Mouse (Mus musculus): Measurements from ENCODE around the gene Ggct. TPM values are rescaled to one million over a fixed set of nuclear protein-coding genes. Genes with fewer than 3 reads are reported as not detected.
"Not testable (repeated sequence)": the region's sequence is repeated elsewhere in the genome, so short reads cannot be mapped to it uniquely, and the experiment has no call there.

Ggct gene
- polyA plus RNA-seq, 1 experiment from 2014 or later: 10.8 TPM

GRCm38 (mm10) chr6:54967591-54967990, 25.2 kb downstream of the Ggct start:
- H3K4me1 ChIP-seq (ENCODE audit: control insufficient read depth, insufficient read depth, low read length): no peaks in the 10 kb centered on the region
- H3K36me3 ChIP-seq (ENCODE audit: control insufficient read depth, insufficient read depth, low read length): no peaks in the 10 kb centered on the region
- WGBS: 31% methylated on average over 10 of the region's 10 CpGs
- H3K9me3 ChIP-seq (ENCODE audit: control insufficient read depth, low read length): no peaks in the 10 kb centered on the region
- H3K27me3 ChIP-seq (ENCODE audit: control insufficient read depth, insufficient read depth, low read length): no peaks in the 10 kb centered on the region
- ATAC-seq (ENCODE audit: low FRiP score, low TSS enrichment): no peak
- H3K27ac ChIP-seq (ENCODE audit: low read depth, low read length): no peak overlapping the region
- H3K4me2 ChIP-seq (replicated peaks; ENCODE audit: low read depth, low read length): no peak overlapping the region
- H3K9ac ChIP-seq (ENCODE audit: low read depth, low read length): no peak overlapping the region
- no peak overlapping the region for H3K4me3 ChIP-seq (ENCODE audit: low read length)

- Histone ChIP-seq H3K9ac (ENCODE audit: low read depth, low read length) (no peak overlapping the region), H3K36me3 (ENCODE audit: control insufficient read depth, insufficient read depth, low read length) (no peaks in the 10 kb centered on the region), H3K27me3 (ENCODE audit: control insufficient read depth, insufficient read depth, low read length) (no peaks in the 10 kb centered on the region), H3K27ac (ENCODE audit: low read depth, low read length) (no peak overlapping the region), H3K4me3 (ENCODE audit: low read length) (no peak overlapping the region), H3K4me2 (replicated peaks; ENCODE audit: low read depth, low read length) (no peak overlapping the region), H3K9me3 (ENCODE audit: control insufficient read depth, low read length) (no peaks in the 10 kb centered on the region), H3K4me1 (ENCODE audit: control insufficient read depth, insufficient read depth, low read length) (no peaks in the 10 kb centered on the region)
- 33% methylated on average over 5 of the region's 5 CpGs for WGBS
- no peak for ATAC-seq (ENCODE audit: low FRiP score, low TSS enrichment)
Observed at GRCm38 (mm10) chr6:54965234-54965633, 27.5 kb downstream of the Ggct start.

- H3K9me3 ChIP-seq (ENCODE audit: control insufficient read depth, low read length): no peaks in the 10 kb centered on the region
- no peak overlapping the region for H3K4me3 ChIP-seq (ENCODE audit: low read length)
- no peak overlapping the region for H3K9ac ChIP-seq (ENCODE audit: low read depth, low read length)
- H3K4me2 ChIP-seq (replicated peaks; ENCODE audit: low read depth, low read length): no peak overlapping the region
- H3K27ac ChIP-seq (ENCODE audit: low read depth, low read length): no peak overlapping the region
- no peak for ATAC-seq (ENCODE audit: low FRiP score, low TSS enrichment)
- no peaks in the 10 kb centered on the region for H3K27me3 ChIP-seq (ENCODE audit: control insufficient read depth, insufficient read depth, low read length)
- H3K4me1 ChIP-seq (ENCODE audit: control insufficient read depth, insufficient read depth, low read length): no peaks in the 10 kb centered on the region
- WGBS: 67% methylated on average over 1 of the region's 1 CpGs
- no peaks in the 10 kb centered on the region for H3K36me3 ChIP-seq (ENCODE audit: control insufficient read depth, insufficient read depth, low read length)
Observed at GRCm38 (mm10) chr6:54964755-54965154, 28.0 kb downstream of the Ggct start.

GRCm38 (mm10) chr6:54963599-54963998, 29.2 kb downstream of the Ggct start:
- no peak overlapping the region for H3K4me2 ChIP-seq (replicated peaks; ENCODE audit: low read depth, low read length)
- H3K4me1 ChIP-seq (ENCODE audit: control insufficient read depth, insufficient read depth, low read length): no peaks in the 10 kb centered on the region
- H3K4me3 ChIP-seq (ENCODE audit: low read length): no peak overlapping the region
- WGBS: 78% methylated on average over 2 of the region's 2 CpGs
- H3K36me3 ChIP-seq (ENCODE audit: control insufficient read depth, insufficient read depth, low read length): no peaks in the 10 kb centered on the region
- no peak overlapping the region for H3K27ac ChIP-seq (ENCODE audit: low read depth, low read length)
- ATAC-seq (ENCODE audit: low FRiP score, low TSS enrichment): no peak
- no peak overlapping the region for H3K9ac ChIP-seq (ENCODE audit: low read depth, low read length)
- no peaks in the 10 kb centered on the region for H3K9me3 ChIP-seq (ENCODE audit: control insufficient read depth, low read length)
- H3K27me3 ChIP-seq (ENCODE audit: control insufficient read depth, insufficient read depth, low read length): no peaks in the 10 kb centered on the region

- Histone ChIP-seq H3K27ac (ENCODE audit: low read depth, low read length) (no peak overlapping the region), H3K27me3 (ENCODE audit: control insufficient read depth, insufficient read depth, low read length) (no peaks in the 10 kb centered on the region), H3K4me3 (ENCODE audit: low read length) (no peak overlapping the region), H3K9ac (ENCODE audit: low read depth, low read length) (no peak overlapping the region), H3K9me3 (ENCODE audit: control insufficient read depth, low read length) (no peaks in the 10 kb centered on the region), H3K4me1 (ENCODE audit: control insufficient read depth, insufficient read depth, low read length) (no peaks in the 10 kb centered on the region), H3K4me2 (replicated peaks; ENCODE audit: low read depth, low read length) (no peak overlapping the region), H3K36me3 (ENCODE audit: control insufficient read depth, insufficient read depth, low read length) (no peaks in the 10 kb centered on the region)
- no peak for ATAC-seq (ENCODE audit: low FRiP score, low TSS enrichment)
- 86% methylated on average over 8 of the region's 8 CpGs for WGBS
Observed at GRCm38 (mm10) chr6:54957655-54958054, 35.1 kb downstream of the Ggct start.

- H3K9ac ChIP-seq (ENCODE audit: low read depth, low read length): no peak overlapping the region
- H3K9me3 ChIP-seq (ENCODE audit: control insufficient read depth, low read length): no peaks in the 10 kb centered on the region
- no peaks in the 10 kb centered on the region for H3K27me3 ChIP-seq (ENCODE audit: control insufficient read depth, insufficient read depth, low read length)
- no peak overlapping the region for H3K4me3 ChIP-seq (ENCODE audit: low read length)
- ATAC-seq (ENCODE audit: low FRiP score, low TSS enrichment): no peak
- no peaks in the 10 kb centered on the region for H3K36me3 ChIP-seq (ENCODE audit: control insufficient read depth, insufficient read depth, low read length)
- WGBS: 63% methylated on average over 1 of the region's 1 CpGs
- H3K4me2 ChIP-seq (replicated peaks; ENCODE audit: low read depth, low read length): no peak overlapping the region
- no peaks in the 10 kb centered on the region for H3K4me1 ChIP-seq (ENCODE audit: control insufficient read depth, insufficient read depth, low read length)
- H3K27ac ChIP-seq (ENCODE audit: low read depth, low read length): no peak overlapping the region
Observed at GRCm38 (mm10) chr6:54956425-54956824, 36.3 kb downstream of the Ggct start.

- no peak overlapping the region for H3K4me2 ChIP-seq (replicated peaks; ENCODE audit: low read depth, low read length)
- ATAC-seq (ENCODE audit: low FRiP score, low TSS enrichment): no peak
- no peaks in the 10 kb centered on the region for H3K4me1 ChIP-seq (ENCODE audit: control insufficient read depth, insufficient read depth, low read length)
- H3K36me3 ChIP-seq (ENCODE audit: control insufficient read depth, insufficient read depth, low read length): no peaks in the 10 kb centered on the region
- no peak overlapping the region for H3K9ac ChIP-seq (ENCODE audit: low read depth, low read length)
- no peaks in the 10 kb centered on the region for H3K9me3 ChIP-seq (ENCODE audit: control insufficient read depth, low read length)
- H3K27ac ChIP-seq (ENCODE audit: low read depth, low read length): no peak overlapping the region
- no peaks in the 10 kb centered on the region for H3K27me3 ChIP-seq (ENCODE audit: control insufficient read depth, insufficient read depth, low read length)
- no peak overlapping the region for H3K4me3 ChIP-seq (ENCODE audit: low read length)
Observed at GRCm38 (mm10) chr6:54955949-54956348, 36.8 kb downstream of the Ggct start.

GRCm38 (mm10) chr6:54954659-54955414, 37.9 kb downstream of the Ggct start:
- Histone ChIP-seq H3K9ac (ENCODE audit: low read depth, low read length) (no peak overlapping the region), H3K27ac (ENCODE audit: low read depth, low read length) (no peak overlapping the region), H3K36me3 (ENCODE audit: control insufficient read depth, insufficient read depth, low read length) (no peaks in the 10 kb centered on the region), H3K27me3 (ENCODE audit: control insufficient read depth, insufficient read depth, low read length) (no peaks in the 10 kb centered on the region), H3K9me3 (ENCODE audit: control insufficient read depth, low read length) (no peaks in the 10 kb centered on the region), H3K4me2 (replicated peaks; ENCODE audit: low read depth, low read length) (no peak overlapping the region), H3K4me1 (ENCODE audit: control insufficient read depth, insufficient read depth, low read length) (no peaks in the 10 kb centered on the region), H3K4me3 (ENCODE audit: low read length) (no peak overlapping the region)
- no peak for ATAC-seq (ENCODE audit: low FRiP score, low TSS enrichment)
- 77% methylated on average over 10 of the region's 10 CpGs for WGBS

GRCm38 (mm10) chr6:54953399-54953798, 39.4 kb downstream of the Ggct start:
- H3K4me3 ChIP-seq (ENCODE audit: low read length); H3K9me3 ChIP-seq (ENCODE audit: control insufficient read depth, low read length); H3K9ac ChIP-seq (ENCODE audit: low read depth, low read length); ATAC-seq (ENCODE audit: low FRiP score, low TSS enrichment); H3K36me3 ChIP-seq (ENCODE audit: control insufficient read depth, insufficient read depth, low read length); H3K4me2 ChIP-seq (replicated peaks; ENCODE audit: low read depth, low read length); H3K27me3 ChIP-seq (ENCODE audit: control insufficient read depth, insufficient read depth, low read length); H3K27ac ChIP-seq (ENCODE audit: low read depth, low read length); H3K4me1 ChIP-seq (ENCODE audit: control insufficient read depth, insufficient read depth, low read length): not testable (repeated sequence)
- 87% methylated on average over 4 of the region's 4 CpGs for WGBS
